Mouse (Mus musculus): Measurements from ENCODE around the gene 6430548M08Rik.

6430548M08Rik gene

GRCm38 (mm10) chr8:120113758-120114255 lies at the start of gene 6430548M08Rik:
Gene 6430548M08Rik, plus strand, starts transcription at chr8:120114152.
- DNase-seq (ENCODE audit: inconsistent ontology term): peak; percentile 100

- no peak for DNase-seq (ENCODE audit: inconsistent ontology term)
Measured at GRCm38 (mm10) chr8:120065611-120066010, 48.3 kb upstream of the 6430548M08Rik start.

- DNase-seq (ENCODE audit: inconsistent ontology term): peak; percentile 37
Measured at GRCm38 (mm10) chr8:120066226-120066625, 47.7 kb upstream of the 6430548M08Rik start.

GRCm38 (mm10) chr8:120067936-120068668 lies 45.9 kb upstream of the 6430548M08Rik start:
- DNase-seq (ENCODE audit: inconsistent ontology term): peak; percentile 34

- DNase-seq (ENCODE audit: inconsistent ontology term): peak; percentile 64
Measured at GRCm38 (mm10) chr8:120071684-120072083, 42.3 kb upstream of the 6430548M08Rik start.

GRCm38 (mm10) chr8:120072259-120072658 lies 41.7 kb upstream of the 6430548M08Rik start:
- DNase-seq (ENCODE audit: inconsistent ontology term): peak; percentile 63

GRCm38 (mm10) chr8:120072827-120073226 lies 41.1 kb upstream of the 6430548M08Rik start:
- no peak for DNase-seq (ENCODE audit: inconsistent ontology term)

GRCm38 (mm10) chr8:120074516-120074915 lies 39.4 kb upstream of the 6430548M08Rik start:
- DNase-seq (ENCODE audit: inconsistent ontology term): no peak

- peak; percentile 63 for DNase-seq (ENCODE audit: inconsistent ontology term)
Measured at GRCm38 (mm10) chr8:120075347-120075746, 38.6 kb upstream of the 6430548M08Rik start.

GRCm38 (mm10) chr8:120078080-120078479 lies 35.9 kb upstream of the 6430548M08Rik start:
- peak; percentile 79 for DNase-seq (ENCODE audit: inconsistent ontology term)

GRCm38 (mm10) chr8:120079361-120079760 lies 34.6 kb upstream of the 6430548M08Rik start:
- DNase-seq (ENCODE audit: inconsistent ontology term): no peak

- no peak for DNase-seq (ENCODE audit: inconsistent ontology term)
Measured at GRCm38 (mm10) chr8:120083261-120083660, 30.7 kb upstream of the 6430548M08Rik start.

- no peak for DNase-seq (ENCODE audit: inconsistent ontology term)
Measured at GRCm38 (mm10) chr8:120084783-120085182, 29.2 kb upstream of the 6430548M08Rik start.

- DNase-seq (ENCODE audit: inconsistent ontology term): no peak
Measured at GRCm38 (mm10) chr8:120089511-120089910, 24.4 kb upstream of the 6430548M08Rik start.

GRCm38 (mm10) chr8:120091032-120091431 lies 22.9 kb upstream of the 6430548M08Rik start:
- no peak for DNase-seq (ENCODE audit: inconsistent ontology term)

GRCm38 (mm10) chr8:120093103-120093502 lies 20.8 kb upstream of the 6430548M08Rik start:
- no peak for DNase-seq (ENCODE audit: inconsistent ontology term)

GRCm38 (mm10) chr8:120094801-120095200 lies 19.2 kb upstream of the 6430548M08Rik start:
- no peak for DNase-seq (ENCODE audit: inconsistent ontology term)

- peak; percentile 24 for DNase-seq (ENCODE audit: inconsistent ontology term)
Measured at GRCm38 (mm10) chr8:120096486-120096885, 17.5 kb upstream of the 6430548M08Rik start.

GRCm38 (mm10) chr8:120100388-120101067 lies 13.4 kb upstream of the 6430548M08Rik start:
- peak; percentile 11 for DNase-seq (ENCODE audit: inconsistent ontology term)

- DNase-seq (ENCODE audit: inconsistent ontology term): peak; percentile 81
Measured at GRCm38 (mm10) chr8:120101068-120101972, 12.6 kb upstream of the 6430548M08Rik start, which contains the start of gene Zdhhc7. Gene Zdhhc7, minus strand, starts transcription at chr8:120101482.

- DNase-seq (ENCODE audit: inconsistent ontology term): no peak
Measured at GRCm38 (mm10) chr8:120103916-120104315, 10.0 kb upstream of the 6430548M08Rik start.

Data from Muller cell, postnatal 12 days (primary cell).